Mouse (Mus musculus) brown adipose tissue, adult 24 weeks (tissue): ENCODE measurements at regions not wholly inside any gene's neighbourhood (a gene's known extent, or its start where the extent isn't known, plus 50 kb on each side); places are given as distances from the start of the nearest gene placed in this dataset.

ENCODE experiments used
- H3K27ac ChIP-seq: fragments of 200-500 bp; replicated peaks from 2 replicates; pipeline ENCODE4 v1.5.1; 2012; ENCODE audit warnings: low read depth, mild to moderate bottlenecking, low read length
- H3K4me1 ChIP-seq: fragments of 200-500 bp; 2 replicates; pipeline ENCODE4 v1.6.1; 2012; ENCODE audit warnings: low read length, mixed read lengths; ENCODE audit not compliant: control insufficient read depth, insufficient read depth, insufficient read length
- H3K4me3 ChIP-seq: fragments of 200-500 bp; 2 replicates; pipeline ENCODE4 v1.5.1; 2012; ENCODE audit warnings: low read depth, mild to moderate bottlenecking, low read length, moderate library complexity; ENCODE audit not compliant: insufficient read depth

- H3K4me3 ChIP-seq, result no peak overlapping the region
These were observed 608.4 kb upstream of the Cdh5 start for GRCm38 (mm10) chr8:103492914-103493517.

DNA sequence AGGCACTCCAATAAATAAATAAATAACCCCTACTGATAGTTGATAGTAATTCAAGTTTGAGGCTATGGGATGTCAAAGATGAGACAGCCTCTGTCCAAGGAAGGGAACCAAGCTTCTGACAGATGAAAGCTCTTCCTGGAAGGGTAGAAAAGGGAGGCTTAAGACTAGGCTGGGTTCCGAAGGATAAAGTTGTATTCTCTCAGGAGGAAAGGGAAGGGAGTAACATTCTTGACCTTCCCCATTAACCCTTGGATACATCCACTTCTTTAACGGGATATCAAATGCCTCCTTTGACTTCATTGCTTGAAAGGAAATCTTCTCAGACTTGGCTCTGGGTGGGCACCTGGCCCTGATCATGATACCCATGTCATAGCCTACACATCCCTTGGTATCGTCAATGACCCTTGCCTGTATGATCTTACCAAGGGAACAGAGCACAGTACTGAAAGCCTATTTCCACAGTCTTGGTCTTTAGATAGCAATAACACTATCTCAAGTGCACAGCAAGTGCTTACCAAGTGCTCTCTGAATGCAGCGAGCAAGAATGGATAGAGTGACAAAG is 607.4 kb upstream of the Cdh5 start:
- Histone ChIP-seq H3K4me1 (no peaks in the 10 kb centered on the region), H3K4me3 (no peak overlapping the region), H3K27ac (no peak overlapping the region)

More at GRCm38 (mm10) chr8:103492914-103493517, 608.4 kb upstream of the Cdh5 start:
- H3K4me1 ChIP-seq, result no peaks in the 10 kb centered on the region
- no peak overlapping the region for H3K27ac ChIP-seq

DNA sequence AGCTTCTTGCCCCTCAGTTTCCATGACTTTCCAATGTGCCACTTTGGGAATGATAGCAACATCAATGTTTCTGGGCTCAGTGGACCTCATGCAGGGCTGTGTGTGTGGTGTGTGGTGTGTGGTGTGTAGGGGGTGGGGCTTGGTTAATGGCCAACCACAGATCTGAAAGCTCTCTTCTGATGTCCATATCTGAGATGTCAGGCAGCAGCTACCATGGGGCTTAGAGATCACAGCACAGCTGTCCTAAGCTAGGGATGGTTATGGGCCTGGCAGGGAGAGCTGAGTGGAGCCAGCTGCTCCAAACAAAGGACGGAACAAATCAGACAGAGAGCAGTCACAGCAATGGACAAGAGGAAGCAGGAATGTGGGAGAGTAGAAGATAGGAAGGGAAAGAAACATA is 606.8 kb upstream of the Cdh5 start:
- no peak overlapping the region for H3K27ac ChIP-seq
- H3K4me3 ChIP-seq, result no peak overlapping the region
- H3K4me1 ChIP-seq, result no peaks in the 10 kb centered on the region

- Histone ChIP-seq H3K4me1 (no peaks in the 10 kb centered on the region), H3K27ac (no peak overlapping the region), H3K4me3 (no peak overlapping the region)
These were observed 600.1 kb upstream of the Cdh5 start for GRCm38 (mm10) chr8:103501328-103501727.

GRCm38 (mm10) chr8:103502991-103503767 is 598.2 kb upstream of the Cdh5 start:
- Histone ChIP-seq H3K27ac (no peak overlapping the region), H3K4me3 (no peak overlapping the region), H3K4me1 (no peaks in the 10 kb centered on the region)

DNA sequence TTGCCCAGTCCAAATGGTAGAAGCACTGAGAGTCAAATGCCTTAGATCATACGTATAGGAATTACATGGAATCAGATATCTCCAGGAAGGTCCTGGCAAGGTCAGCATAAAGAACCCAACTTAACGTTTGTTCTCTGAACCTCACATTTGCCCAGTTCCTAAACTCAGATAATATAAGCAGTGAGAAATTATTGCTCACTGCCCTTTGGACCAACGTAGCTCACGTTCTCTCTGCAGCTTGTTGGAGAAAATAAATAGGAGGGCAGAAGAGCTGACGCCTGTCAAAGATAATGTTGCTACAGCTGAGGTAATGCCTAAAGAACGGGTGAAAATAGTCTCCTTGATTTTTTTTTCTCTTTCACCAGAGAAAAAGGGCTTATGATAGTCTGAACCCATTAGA is 595.1 kb upstream of the Cdh5 start:
- no peaks in the 10 kb centered on the region for H3K4me1 ChIP-seq
- H3K27ac ChIP-seq, result no peak overlapping the region
- H3K4me3 ChIP-seq, result no peak overlapping the region

DNA sequence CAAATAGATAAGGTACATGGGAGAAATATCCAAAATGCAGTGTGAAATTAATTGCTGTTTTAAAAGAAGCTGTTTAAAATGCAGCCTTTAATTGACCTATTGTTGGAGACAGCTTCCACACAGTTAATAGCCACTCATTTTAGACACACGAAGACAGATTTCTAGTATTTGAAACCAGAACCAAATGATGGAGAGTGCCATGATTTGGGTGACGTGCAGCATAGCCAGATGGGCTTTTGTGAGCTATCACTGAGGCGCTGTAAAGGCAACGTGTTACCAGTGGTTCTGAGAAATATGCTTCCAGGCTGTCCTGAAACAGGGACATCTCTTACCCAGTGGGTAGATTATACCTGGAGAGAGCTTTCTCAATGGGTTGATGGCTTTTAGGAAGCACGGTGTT is 594.4 kb upstream of the Cdh5 start:
- Histone ChIP-seq H3K27ac (no peak overlapping the region), H3K4me1 (no peaks in the 10 kb centered on the region), H3K4me3 (no peak overlapping the region)

- no peak overlapping the region for H3K27ac ChIP-seq
- H3K4me1 ChIP-seq, result no peaks in the 10 kb centered on the region
- no peak overlapping the region for H3K4me3 ChIP-seq
These were observed 581.1 kb upstream of the Cdh5 start for GRCm38 (mm10) chr8:103520141-103520866.

GRCm38 (mm10) chr8:103530903-103531302 is 570.5 kb upstream of the Cdh5 start:
- no peaks in the 10 kb centered on the region for H3K4me1 ChIP-seq

DNA sequence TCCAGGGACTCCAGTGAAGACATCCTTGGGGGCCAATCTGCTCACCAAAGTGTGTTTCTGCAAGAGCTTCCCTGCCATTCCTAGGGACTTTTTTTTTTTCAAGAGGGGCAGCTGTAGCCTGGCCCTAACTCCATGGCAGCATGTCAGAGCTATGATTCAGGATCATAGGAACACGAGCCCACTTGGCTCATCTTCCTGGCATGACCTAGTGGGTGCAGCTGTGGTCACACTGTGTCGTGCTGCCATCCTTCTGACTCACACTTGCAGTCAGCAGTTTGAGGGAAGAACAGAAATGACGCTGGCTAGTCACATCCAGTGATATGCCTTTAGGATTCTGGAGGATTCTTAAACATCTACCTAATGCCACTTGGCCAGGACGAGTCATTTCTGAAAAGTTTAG is 566.5 kb upstream of the Cdh5 start:
- Histone ChIP-seq H3K4me3 (no peak overlapping the region), H3K4me1 (no peaks in the 10 kb centered on the region), H3K27ac (no peak overlapping the region)

More at GRCm38 (mm10) chr8:103530903-103531302, 570.5 kb upstream of the Cdh5 start:
- Histone ChIP-seq H3K4me3 (no peak overlapping the region), H3K27ac (no peak overlapping the region)

GRCm38 (mm10) chr8:103536856-103537255 is 564.6 kb upstream of the Cdh5 start:
- Histone ChIP-seq H3K4me1 (no peaks in the 10 kb centered on the region), H3K27ac (no peak overlapping the region), H3K4me3 (no peak overlapping the region)

DNA sequence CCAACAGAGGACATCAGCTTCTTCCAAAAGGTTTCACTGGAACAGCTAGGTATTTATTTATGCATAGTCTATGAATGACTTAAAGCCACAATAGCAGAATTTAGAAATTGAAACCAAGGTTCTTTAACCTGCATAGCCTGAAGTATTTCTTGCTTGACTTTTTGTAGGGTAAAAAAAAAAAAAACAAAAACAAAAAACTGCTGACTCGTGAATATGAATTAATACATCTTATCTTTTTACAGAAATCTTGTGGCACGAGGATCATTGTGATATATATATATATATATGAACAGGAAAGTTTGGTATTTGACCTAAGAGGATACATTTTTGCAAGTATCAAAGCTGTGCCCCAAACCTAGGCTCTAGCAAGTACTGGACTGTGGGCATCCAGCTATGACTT is 559.5 kb upstream of the Cdh5 start:
- no peak overlapping the region for H3K27ac ChIP-seq
- no peak overlapping the region for H3K4me3 ChIP-seq
- H3K4me1 ChIP-seq, result no peaks in the 10 kb centered on the region

DNA sequence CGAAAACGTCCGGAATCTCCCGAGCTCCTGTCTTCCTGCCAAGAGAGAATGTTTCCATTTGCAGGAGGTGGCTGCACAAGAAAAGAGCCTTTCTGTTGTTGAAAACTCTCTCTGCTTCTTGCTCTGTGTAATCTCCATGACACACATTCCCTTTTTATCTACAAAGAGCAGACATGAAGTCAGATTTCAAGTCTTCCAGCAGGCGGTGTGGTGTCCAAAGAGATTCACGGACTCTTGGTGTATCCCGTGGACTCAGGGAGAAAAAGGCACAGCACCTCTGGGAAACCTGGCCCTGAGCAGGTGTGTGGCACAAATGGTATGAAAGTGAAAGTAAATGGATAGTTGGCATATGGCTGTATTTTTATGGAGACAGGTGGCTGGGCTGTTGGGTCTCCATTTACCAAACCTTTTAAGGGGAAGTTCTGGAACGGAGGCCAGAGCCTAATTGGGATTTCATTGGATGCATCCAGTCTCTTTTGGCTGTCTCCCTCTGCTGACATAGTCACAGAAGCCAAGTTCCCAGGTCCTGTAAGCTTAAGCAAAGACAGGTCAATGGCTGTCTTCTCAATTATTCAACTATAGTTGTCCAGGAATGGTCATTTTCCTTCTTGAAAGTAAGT is 549.4 kb upstream of the Cdh5 start:
- Histone ChIP-seq H3K4me1 (no peaks in the 10 kb centered on the region), H3K4me3 (no peak overlapping the region), H3K27ac (no peak overlapping the region)

DNA sequence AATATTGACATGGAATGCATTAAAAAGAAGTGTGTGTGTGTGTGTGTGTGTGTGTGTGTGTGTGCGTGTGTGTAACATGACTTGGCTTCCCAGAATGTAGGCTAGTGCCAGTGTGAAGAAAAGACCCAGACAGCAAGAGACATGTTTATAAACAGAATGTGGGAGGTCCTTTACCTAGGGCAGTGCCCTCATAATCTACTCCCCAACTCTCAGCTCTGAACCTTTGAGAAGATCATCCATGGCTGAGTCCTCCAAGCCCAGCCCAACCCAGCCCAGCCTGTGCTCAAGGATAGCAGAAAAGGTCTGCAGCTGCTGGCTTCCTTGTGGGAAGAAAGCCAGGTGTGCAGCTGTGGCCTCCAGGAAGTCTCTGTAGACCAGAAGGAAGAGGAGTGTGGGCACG is 539.8 kb upstream of the Cdh5 start:
- Histone ChIP-seq H3K4me3 (no peak overlapping the region), H3K27ac (no peak overlapping the region), H3K4me1 (no peaks in the 10 kb centered on the region)

DNA sequence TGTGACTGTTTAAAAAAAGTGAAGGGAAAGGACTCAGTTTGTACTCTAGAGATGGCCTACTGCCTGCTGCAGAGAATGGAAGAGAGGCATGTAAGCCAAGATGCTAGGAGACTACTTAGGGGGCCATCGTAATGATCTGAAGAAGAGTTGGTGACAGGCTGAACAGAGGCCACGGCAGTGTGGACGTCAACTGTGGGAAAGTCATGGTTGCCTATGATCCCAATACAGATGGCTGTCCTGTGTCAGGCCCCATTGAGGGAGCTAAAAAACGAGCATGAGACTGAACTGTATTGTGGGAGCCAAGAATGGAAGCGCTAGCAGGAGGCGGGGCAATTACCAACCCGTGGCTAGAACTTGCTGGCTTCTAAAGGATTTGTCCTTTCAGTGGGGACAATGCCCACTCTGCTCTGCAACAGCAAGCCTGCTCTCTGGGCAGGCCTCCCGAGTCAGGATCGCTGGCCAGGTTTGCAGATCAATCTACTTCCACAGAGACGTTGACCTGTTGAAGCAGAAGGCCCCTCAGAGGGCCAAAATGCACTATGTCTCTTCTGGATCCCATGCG is 530.5 kb upstream of the Cdh5 start:
- H3K4me1 ChIP-seq, result no peaks in the 10 kb centered on the region
- no peak overlapping the region for H3K27ac ChIP-seq
- no peak overlapping the region for H3K4me3 ChIP-seq
